Mouse (Mus musculus) left cerebral cortex, postnatal 14 days (tissue): ENCODE measurements around the gene Flt1. TPM values are rescaled to one million over a fixed set of nuclear protein-coding genes. Genes with fewer than 3 reads are reported as not detected.
"Not testable (repeated sequence)": the region's sequence is repeated elsewhere in the genome, so short reads cannot be mapped to it uniquely, and the experiment has no call there.

Experiments used
- DNase-seq, 2 experiments: peaks; one replicate each; pipeline ENCODE4 v3.0.0; 2021 to 2022; ENCODE audit warnings: low spot score in 2 of 2, mixed read lengths in 1 of 2
- intact Hi-C: fragments of 180-260 bp; cut with DNase I; formaldehyde crosslinking; loops from one replicate; pipeline ENCODE4 v1.15.1; 2025
- total RNA-seq, 2 experiments: library from RNA; stranded (reverse); gene quantifications; 2 replicates each; pipeline ENCODE4 v1.2.3; 2021

Flt1 gene
- total RNA-seq, 2 experiments from 2014 or later = 28.9 to 35.8 TPM

DNA sequence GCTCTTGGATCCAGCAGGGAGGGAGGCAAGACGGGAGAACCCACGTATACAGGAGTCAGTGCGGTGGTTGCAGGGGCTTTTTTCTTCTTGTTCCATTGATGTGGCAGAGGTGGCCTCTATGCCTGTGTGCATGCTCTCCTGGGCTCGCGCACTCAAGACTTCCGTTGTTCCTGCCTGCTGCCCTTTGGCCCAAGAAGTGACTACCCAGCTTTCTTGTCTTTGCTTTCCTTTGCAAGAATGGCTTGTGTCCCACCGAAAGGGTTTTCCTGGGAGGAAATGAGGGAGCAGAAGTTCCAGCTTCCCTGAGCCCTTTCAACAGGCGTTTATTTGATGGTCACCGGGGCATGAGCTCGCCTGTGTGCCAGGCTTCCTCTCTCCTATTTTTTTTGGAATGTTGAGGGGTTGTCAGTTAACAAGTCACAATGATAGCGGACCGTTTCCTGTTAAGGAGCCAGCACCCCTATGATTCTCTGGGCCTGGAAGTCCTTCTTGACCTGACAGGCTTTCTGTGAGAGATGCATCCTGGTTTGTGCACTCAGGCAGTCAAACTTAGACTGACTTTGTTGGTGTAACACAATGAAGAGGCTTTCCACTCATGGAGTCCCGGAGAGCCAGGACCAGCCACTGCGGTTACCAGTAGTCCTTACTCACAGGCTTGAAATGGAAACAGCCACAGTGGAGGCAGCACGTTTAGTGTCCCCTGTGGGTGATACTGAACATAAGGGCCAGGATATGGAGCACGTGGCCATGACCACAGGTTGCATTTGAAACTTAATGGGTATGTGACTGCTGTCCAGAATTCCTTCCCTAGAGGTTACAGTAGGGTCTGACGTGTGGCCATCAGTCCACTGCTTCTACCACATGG is 95.2 kb downstream of the Flt1 start:
- intact Hi-C loops = no loop called here
- no peak for DNase-seq

DNA sequence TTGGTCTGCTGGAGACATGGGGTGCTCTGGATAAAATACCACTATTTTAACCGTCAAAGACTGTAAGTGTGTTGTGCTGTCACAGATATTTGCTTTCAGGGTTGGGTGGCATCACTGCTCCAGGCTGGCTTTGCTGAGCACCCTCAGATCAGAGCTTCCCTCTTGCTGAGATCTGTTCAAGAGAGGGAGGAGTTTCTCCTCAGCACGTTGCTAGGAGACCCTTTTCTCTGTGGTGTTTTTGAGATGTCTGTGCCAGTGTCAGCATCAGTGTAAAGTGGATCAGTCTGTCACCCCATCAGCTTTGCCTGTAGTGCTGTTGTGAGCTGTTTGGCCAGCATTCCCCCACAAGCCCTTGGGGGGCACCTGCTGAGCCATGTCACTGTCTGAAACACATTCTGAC is 98.9 kb downstream of the Flt1 start:
- peak; percentile 22 to 52 for DNase-seq
- intact Hi-C loops = no loop called here

DNA sequence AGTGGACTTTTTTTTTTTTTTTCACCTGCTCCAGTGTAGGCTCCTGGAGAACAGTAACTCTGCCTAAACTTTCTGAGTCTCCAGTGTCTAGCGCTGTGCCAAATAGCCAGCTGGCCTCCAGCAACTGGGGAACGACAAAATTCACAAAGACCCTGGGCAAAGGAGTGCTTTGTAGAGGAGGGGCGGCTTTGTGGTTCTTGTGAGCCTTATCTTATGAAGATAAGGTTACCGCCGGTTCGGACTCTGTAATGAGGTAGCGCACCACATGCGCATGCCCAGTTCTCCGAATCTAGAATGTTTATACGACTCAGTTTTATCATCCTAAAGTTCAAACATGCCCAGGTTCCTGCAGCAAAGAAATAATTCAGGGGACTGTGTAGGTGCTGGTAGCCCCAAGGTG is 102.1 kb downstream of the Flt1 start:
- intact Hi-C loops = no loop called here
- DNase-seq = no peak

DNA sequence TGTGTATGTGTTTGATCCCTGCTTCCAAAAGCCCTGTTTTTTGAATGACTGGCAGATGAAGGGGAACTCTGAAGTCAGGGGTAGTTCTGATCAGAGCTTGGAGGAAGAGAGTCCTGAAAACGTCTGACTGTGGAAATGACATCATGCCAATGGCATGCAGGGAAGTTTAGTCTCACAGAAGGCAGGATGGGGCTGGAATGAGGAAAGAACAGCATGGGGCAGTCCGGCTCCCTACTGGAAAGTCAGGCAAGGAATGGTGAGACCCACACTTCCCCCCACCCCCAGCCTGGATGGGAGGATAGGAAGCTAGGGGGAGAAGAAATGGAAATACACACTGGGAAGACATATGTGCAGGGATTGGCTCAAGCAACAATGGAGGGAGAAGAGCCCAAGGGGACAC is 105.6 kb downstream of the Flt1 start:
- intact Hi-C loops = no loop called here
- no peak for DNase-seq

DNA sequence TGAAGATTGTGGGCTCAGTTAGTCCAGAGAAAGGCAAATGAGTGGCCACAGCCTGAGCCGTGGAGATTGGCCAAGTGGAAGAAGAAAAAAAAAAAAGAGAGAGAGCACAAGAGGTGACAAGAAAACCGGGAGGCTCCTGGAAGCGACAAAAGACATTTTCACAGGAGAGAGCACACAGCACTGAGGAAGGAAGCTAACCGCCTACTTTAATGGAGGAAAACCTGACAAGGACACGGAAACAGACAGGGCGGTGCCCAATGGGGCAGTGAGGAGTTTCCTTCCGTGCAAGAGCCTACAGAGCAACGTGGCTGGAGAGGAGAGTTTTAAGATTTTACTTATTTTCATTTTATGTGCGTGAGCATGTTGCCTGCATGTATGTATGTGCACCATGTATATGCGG is 107.6 kb downstream of the Flt1 start:
- DNase-seq = no peak
- intact Hi-C loops = no loop called here

DNA sequence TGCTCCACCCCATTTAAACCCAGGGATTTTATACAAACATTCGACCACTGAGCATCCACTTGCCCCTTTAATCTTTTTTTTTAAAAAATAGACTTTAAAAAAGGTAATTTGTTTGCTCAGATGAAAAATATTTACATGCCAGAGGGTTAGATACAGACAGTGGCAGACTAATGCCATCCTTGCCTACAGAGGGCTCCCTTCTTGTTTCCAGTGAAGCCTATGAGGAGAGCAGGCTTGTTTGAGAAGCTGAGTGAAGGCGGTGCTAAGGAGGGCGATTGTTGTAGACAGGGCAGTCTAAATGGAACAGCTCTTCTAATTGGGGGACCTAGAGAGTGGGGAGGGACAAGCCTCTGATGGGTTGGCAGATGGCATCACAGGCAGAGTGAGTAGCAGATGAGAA is 109.4 kb downstream of the Flt1 start:
- DNase-seq = no peak
- intact Hi-C loops = no loop called here

DNA sequence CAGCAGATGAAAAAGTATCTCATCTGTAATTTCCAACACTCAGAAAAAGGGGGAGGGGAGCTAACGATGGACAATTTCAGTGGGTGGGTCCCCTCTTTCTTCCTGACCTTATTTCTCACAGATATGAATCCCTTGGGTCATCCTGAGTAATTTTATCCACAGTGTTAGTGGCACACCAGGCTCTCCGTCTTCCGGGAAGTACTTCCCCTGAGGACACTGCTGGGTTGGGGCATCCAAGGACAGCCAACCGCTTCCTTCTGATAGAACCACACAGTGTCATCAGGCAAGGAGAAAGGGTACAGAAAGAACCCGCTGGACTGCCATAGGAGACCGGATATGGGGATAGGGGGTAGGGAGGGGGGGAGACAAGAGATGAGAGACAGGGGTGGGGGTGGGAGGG is 111.2 kb downstream of the Flt1 start:
- intact Hi-C loops = no loop called here

DNA sequence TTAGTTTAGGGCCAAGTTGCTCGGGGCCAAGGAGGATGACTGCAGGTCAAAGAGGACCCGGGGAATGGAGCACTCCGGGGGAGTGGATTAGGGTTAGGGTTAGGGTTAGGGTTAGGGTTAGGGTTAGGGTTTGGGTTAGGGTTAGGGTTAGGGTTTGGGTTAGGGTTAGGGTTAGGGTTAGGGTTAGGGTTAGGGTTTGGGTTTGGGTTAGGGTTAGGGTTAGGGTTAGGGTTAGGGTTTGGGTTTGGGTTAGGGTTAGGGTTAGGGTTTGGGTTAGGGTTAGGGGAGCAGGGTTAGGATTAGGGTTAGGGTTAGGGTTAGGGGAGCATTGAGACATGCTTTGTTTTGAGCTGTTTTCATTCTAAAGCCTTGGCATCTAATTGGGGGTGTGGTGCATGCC is 114.5 kb downstream of the Flt1 start:
- intact Hi-C loops, DNase-seq: not testable (repeated sequence)

More for the DNA sequence above, 111.2 kb downstream of the Flt1 start:
- DNase-seq = no peak

DNA sequence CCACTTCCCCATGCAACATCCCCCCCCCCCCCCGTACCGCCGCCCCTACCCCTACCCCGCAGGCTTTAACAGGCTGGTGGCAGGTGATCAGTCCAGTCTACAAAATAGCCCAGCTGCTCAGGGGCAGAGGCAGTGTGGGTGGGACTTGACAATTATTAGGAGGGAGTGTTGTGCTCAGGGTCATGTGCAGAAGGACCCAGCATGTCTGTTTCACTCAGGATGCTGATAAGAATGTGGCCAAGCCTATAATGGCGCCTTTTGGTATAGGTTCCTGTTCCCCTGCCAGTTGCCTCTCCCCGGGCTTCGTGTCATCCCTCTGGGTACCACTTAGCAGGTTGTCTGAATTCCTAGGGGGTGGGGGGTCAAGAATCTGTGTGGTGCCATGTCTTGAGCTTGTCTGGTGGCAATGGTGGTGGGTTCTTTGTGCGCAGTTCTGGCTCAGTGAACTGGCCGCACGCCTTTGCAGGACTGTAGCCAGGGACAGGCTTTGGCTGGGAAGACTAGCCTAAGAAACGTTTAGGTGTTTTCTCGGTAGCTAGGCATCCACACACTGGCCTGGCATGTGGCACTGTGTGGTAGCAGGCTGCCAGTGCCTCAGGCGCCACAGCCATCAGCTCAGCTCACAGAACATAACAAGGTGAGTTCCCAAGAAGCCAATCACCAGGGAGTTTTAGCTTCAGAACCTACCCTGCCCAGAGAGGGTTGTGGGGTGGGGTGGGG is 118.4 kb downstream of the Flt1 start:
- intact Hi-C loops = no loop called here
- no peak for DNase-seq

DNA sequence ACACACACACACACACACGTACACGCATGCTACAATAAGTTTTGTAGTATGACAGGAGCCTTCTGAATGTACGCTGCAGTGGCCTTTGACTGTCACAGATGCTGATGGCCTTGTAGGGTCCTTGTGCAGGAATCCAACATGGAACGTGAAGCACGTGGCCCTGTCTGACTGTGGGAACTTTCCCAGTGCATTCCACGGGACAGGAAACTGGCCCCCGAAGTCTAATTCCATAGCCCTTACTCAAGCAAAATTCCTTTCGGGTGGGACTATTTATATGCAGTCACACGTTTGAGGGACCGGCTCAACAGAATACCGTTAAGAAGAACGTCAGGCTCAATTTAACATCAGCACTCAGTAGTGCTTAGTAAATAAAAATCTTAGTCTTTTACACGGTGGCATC is 119.1 kb downstream of the Flt1 start:
- intact Hi-C loops = no loop called here

DNA sequence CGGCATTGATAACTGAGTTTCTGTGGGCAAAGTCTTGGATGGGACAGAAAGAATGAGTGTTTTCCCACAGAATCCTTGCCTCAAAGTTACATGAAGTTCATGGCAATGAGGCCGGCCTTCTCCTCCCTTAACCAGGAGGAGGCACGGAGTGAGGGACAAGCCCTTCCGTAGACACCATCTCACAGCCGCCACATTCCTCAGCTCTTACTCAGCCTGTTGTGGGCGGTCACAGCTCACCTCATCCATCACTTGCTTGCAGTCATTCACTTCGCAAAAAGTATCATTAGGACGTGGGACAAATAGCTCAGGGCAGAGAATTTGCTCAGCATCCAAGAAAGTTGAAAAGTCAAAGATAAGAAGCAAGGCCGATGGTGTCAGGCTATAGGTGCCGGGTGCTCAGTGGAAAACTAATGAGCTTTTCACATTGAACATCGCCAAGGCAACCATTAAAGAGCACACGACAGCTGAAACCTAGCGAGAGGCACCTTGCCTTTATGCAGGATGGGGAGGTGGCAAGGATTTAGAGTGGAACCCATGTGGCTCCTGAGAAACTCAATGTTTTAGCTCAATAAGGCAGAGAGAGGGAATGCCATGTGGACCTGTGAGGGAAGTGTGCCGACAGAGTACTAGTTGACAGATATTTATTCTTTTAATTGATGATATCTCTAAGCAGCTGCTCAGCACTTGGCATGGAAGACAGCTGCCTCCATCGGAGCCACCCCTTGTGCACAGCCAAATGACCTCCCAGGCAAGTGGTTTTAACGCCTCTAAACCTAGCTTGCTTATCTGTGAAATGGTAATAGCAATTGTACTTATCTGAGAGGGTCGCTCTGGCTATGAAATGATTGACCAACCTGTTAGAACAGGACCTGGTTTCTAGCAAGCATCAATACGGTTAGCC is 124.1 kb downstream of the Flt1 start:
- DNase-seq = no peak
- intact Hi-C loops = no loop called here

More for the DNA sequence above, 119.1 kb downstream of the Flt1 start:
- no peak for DNase-seq

DNA sequence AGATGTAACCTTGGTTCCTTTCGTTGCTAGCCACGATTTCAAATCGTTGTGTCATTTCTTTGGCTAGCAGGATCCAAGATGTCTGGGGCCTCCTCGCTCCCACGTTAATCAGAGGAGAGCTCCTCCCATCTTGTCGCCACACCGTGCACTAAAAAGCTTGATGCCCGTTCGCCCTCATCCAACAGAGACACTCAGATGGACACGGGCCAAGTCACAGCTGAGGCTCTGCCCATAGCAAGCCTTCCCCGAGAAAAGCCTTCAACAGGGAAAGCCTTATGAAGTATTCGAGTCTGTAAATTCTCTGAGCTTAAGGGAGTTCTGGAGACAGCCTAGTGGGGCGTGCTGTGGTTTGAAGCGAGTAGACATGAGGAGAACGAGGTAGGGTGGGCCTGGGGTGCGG is 128.0 kb downstream of the Flt1 start:
- no peak for DNase-seq
- intact Hi-C loops = no loop called here

DNA sequence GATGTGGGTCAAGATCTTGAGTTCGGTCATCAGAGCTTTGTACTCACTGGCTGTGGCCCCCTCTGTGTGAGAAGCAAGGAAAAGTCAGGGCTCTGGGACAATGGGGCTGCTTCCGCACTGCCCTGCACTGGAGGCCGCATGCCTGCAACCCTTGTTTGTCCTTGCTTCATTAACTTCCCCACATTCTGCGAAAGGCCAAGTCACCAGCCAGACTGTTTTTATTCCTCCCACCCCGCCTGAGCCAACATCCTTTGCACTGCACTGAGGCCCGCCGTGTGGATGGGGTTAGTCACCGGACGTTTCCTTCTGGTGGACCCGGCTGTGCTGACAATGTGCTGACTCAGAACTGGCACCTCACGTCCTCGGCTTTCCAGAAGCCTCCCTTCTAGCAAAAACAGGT is 136.0 kb downstream of the Flt1 start:
- no peak for DNase-seq
- intact Hi-C loops = no loop called here

DNA sequence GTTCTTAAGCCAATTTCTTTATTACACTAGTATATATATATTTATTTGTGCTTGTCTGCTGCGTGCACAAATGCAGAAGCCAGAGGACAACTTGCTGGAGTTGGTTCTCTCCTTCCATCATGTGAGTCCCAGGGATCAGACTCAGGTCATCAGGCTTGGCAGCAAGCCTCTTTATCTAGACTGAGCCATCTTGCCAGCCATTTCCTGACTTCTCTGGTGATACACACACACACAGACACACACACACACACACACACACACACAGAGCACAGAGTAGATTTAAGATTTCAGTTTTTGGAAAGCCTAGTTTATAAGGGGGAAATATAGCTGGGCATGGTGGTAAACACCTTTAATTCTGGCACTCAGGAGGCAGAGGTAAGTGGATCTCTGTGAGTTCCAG is 140.7 kb downstream of the Flt1 start:
- intact Hi-C loops = no loop called here
- DNase-seq = no peak

DNA sequence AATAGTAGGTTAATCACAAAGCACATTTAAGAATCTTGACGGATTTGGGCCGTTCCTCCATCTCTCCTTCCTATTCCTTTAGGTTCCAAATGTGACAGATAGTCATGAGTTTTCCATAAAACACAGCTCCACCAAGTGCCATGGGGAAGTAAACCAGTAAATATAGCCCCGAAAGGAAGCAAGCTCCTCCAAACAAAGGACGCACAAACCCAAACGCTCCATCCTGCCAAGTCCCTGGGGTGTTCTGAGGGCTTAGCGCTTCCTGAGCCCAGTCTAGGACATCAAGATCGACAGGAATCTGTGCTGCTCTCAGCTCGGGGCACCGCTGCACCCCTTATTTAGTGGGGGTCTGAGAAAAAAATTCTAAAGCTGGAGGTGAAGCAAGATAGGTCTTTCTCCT is 141.2 kb downstream of the Flt1 start:
- DNase-seq = no peak
- intact Hi-C loops = loop anchor here (5.0 kb wide), 2 partner anchors 73 to 263 kb away; no protein-coding TSS in a partner anchor

DNA sequence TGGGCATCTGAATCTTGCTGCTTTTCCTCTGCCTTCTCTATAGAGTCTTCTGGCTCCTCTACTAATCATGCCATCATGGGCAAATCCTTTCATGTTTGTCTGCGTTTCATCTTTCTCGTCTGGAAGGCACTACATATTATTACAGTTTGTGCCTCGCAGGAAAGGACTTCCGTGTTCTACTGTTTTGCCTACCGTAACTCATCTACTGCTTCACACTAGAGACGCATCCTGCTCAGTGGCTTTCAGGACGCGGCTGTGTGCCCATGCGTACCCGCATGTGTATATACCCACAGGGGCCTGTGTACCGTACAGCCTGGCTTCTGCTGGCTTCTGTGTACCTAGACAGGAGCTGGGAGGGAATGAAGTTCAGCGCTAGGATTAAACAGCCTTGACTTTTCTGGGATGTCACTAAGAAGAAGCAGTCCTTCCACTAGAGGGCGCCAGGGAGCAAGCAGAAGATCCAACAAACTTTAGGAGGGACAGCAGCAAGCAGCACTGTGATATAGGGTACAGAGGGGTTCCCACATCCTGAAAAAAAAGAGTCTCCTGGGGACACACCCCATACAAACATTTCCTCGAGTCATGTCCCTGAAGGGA is 142.0 kb downstream of the Flt1 start:
- DNase-seq = peak; percentile 69 to 85
- intact Hi-C loops = loop anchor here (5.0 kb wide), 2 partner anchors 74 to 264 kb away; no protein-coding TSS in a partner anchor

DNA sequence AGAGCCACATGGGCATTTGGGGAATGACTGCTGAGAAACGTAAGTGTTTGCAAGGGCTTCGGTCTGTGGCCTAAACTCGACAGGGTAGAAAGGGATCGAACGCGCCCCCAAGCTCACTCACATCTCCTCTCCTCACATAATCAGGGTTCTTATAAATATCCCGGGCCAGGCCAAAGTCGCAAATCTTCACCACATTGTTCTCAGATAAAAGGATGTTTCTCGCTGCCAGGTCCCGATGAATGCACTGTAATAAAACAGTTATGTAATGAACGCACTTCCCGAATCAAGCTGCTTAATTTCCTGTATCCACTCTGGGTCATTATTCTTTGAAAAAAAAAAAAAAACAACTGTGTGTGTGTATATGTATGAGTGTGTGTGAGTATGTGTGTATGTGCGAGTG is 145.6 kb downstream of the Flt1 start:
- intact Hi-C loops = loop anchor here (5.0 kb wide), 2 partner anchors 77 to 267 kb away; no protein-coding TSS in a partner anchor
- no peak for DNase-seq

DNA sequence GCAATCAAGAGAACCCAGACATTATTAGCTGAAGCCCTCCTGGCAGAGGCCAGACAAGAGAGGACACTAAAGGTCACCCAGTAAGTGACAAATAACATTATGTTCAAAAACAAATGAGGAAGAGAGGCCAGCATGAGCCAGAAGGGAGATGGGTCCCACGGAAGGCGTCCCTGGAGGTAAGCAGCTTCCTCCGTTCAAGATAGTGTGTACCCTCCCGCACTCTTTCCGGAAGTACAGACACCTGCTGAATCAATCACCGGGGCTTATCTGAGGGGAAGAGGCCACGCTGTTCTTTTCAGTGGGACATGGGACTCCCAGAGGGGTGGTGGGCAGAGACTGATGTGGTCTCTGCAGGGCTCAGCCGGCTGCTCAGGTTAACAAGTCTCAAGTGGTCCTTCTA is 146.1 kb downstream of the Flt1 start:
- DNase-seq = no peak
- intact Hi-C loops = loop anchor here (5.0 kb wide), 2 partner anchors 78 to 268 kb away; no protein-coding TSS in a partner anchor

DNA sequence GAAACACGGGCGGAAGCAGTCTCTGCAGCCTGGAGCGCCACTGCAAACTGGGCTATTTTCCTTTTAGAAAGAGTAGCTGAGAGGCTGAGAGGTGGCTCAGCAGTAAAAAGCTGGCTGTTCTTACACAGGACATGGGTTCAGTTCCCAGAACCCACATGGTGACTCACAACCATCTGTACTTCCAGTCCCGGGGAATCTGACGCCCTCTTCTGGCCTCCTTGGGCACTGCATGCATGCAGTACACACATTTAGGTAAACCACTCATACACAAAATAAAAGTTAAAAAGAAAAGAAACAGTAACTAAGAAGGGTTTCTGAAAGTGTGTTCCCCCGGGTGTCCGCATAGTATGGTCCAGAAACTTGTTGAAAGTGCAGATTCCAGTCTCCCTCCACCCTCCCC is 146.7 kb downstream of the Flt1 start:
- intact Hi-C loops = no loop called here
- DNase-seq = no peak
